Mouse (Mus musculus): Measurements from ENCODE around the gene Lyz2.

DNA sequence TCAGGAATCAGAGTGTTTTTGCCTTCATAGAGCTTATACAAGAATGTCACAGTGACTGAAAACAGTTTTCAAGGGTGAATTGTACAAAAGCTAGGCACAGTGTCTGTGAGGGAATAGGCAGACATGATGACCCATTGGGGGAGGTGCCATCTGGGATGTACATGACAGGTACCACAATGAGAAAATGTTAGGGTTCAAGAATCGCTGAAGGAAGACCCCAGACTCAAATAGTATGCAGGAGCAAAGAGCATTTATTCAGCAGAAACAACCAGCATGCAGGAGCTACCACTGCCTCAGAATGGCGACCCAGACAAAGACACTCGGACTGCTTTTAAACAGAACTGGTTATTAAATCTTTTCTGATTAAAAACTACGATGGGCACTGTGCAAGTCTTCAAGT lies 17.0 kb upstream of the Lyz2 start:
- no peak for TF ChIP-seq CTCF (IDR thresholded peaks at IDR 0.05; ENCODE audit: low read depth, low read length)
- TF ChIP-seq POLR2A (IDR thresholded peaks at IDR 0.05; ENCODE audit: extremely low read depth, insufficient read depth, low read length) = no peak

All from liver, adult 2 months (tissue).